Mouse (Mus musculus) spleen, adult 2 months (tissue): ENCODE measurements at regions not wholly inside any gene's neighbourhood (a gene's known extent, or its start where the extent isn't known, plus 50 kb on each side); places are given as distances from the start of the nearest gene placed in this dataset.
A peak's percentile ranks its signal among the peaks of the same experiment; 100 is the strongest.

ENCODE experiments used
- DNase-seq, 2 experiments: peaks; one replicate each; pipeline versions ENCODE4 v3.0.0 to v3.0.0-alpha.2; 2012 to 2021; ENCODE audit warnings: low spot score in 2 of 2, low read depth in 1 of 2
- H3K27ac ChIP-seq: fragments of 200-500 bp; 2 replicates; pipeline ENCODE4 v1.5.1; 2012; ENCODE audit warnings: low read length, inconsistent platforms; ENCODE audit not compliant: insufficient read depth
- H3K27me3 ChIP-seq: fragments of 200-500 bp; 2 replicates; pipeline ENCODE4 v1.6.1; 2012; ENCODE audit warnings: mild to moderate bottlenecking, moderate library complexity, low read length, inconsistent platforms; ENCODE audit not compliant: control insufficient read depth, insufficient read depth
- H3K36me3 ChIP-seq: fragments of 200-500 bp; 2 replicates; pipeline ENCODE4 v1.6.1; 2012; ENCODE audit warnings: mild to moderate bottlenecking, low read length, inconsistent platforms; ENCODE audit not compliant: control insufficient read depth, insufficient read depth
- H3K4me1 ChIP-seq: fragments of 200-500 bp; 2 replicates; pipeline ENCODE4 v1.6.1; 2011; ENCODE audit warnings: inconsistent platforms; ENCODE audit not compliant: control insufficient read depth, insufficient read depth, insufficient read length
- H3K4me3 ChIP-seq: fragments of 200-500 bp; 2 replicates; pipeline ENCODE4 v1.5.1; 2011; ENCODE audit warnings: mild to moderate bottlenecking, inconsistent platforms; ENCODE audit not compliant: insufficient read depth, insufficient read length; ENCODE audit errors: extremely low read depth
- CTCF ChIP-seq: fragments of 200-500 bp; IDR thresholded peaks from 2 replicates; pipeline ENCODE4 v1.5.1; 2011; ENCODE audit warnings: mild to moderate bottlenecking, inconsistent platforms; ENCODE audit not compliant: insufficient read depth, insufficient read length, insufficient replicate concordance; ENCODE audit errors: extremely low read depth
- POLR2A ChIP-seq: fragments of 200-500 bp; IDR thresholded peaks from 2 replicates; pipeline ENCODE4 v1.6.1; 2011; ENCODE audit warnings: low read depth, low read length, inconsistent platforms
- WGBS: fragments of 180-500 bp; shearing (Covaris S2); methylation state at CpG from one replicate; pipeline ENCODE4 v1.1.7; 2018; 5-methylcytosine and 5-hydroxymethylcytosine counted together

DNA sequence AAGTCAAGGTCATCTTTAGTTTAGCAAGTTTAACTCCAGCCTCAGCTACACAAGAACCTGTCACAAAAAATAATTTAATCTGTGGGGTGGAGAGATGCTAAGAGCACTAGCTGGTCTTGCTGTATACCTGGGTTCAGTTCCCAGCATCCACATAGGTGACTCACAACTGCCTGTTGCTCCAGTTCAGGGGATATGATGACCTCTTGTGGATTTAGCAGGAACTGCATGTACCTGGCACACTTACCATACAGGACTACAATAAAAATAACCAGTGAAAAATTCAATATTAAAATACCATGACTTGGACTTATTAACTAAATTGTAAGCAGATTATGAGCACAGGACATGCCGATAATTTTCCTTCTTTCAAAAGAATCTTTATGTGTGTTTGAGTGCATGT lies 206.1 kb upstream of the Bmper start:
- no peak overlapping the region for H3K4me3 ChIP-seq
- WGBS, result 98% methylated on average over 1 of the region's 1 CpGs
- no peak for TF ChIP-seq CTCF
- no peak for TF ChIP-seq POLR2A
- H3K4me1 ChIP-seq, result no peaks in the 10 kb centered on the region
- DNase-seq, result no peak
- no peaks in the 10 kb centered on the region for H3K27me3 ChIP-seq
- no peaks in the 10 kb centered on the region for H3K36me3 ChIP-seq
- no peak overlapping the region for H3K27ac ChIP-seq

DNA sequence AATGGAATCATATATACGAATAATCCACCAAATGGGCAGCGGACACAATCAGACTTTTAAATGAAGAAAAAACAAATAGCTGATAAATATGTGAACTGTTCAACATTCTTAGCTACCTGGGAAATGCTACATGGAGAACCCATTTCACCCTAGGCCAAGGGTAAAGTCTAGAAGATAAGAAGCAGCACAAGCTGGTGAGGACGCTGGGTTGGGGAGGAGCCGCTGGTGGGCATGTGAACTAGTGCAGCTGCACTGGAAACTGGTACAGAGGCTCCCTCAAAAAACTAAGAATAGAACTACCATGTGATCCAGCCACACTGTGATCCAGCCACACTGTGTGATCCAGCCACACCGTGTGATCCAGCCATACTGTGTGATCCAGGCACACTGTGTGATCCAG lies 198.8 kb upstream of the Bmper start:
- Histone ChIP-seq H3K27ac (no peak overlapping the region), H3K4me1 (no peaks in the 10 kb centered on the region), H3K4me3 (no peak overlapping the region), H3K27me3 (no peaks in the 10 kb centered on the region), H3K36me3 (no peaks in the 10 kb centered on the region)
- no peak for TF ChIP-seq POLR2A
- no peak for TF ChIP-seq CTCF
- WGBS, result 90% methylated on average over 5 of the region's 5 CpGs
- no peak for DNase-seq

DNA sequence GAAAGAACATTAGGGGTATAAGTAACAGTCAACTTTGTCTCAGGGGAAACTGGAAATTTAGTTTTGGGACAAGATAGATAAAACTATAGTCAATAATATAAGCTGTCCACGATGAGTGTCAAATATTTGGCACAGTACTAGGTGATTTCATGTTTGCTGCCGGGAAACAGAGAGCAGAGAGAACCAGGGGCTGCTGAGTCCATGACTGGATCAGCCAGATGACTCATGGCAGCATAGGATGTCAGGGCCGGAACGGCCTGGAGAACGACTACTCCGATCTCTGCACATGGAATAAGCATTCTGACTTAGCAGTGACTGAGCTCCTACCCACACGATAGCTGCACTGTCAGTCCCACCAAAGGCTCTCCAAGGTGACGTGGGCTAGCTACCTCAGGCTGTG lies 197.6 kb upstream of the Bmper start:
- TF ChIP-seq CTCF (no peak), POLR2A (no peak)
- Histone ChIP-seq H3K27ac (no peak overlapping the region), H3K4me1 (no peaks in the 10 kb centered on the region), H3K36me3 (no peaks in the 10 kb centered on the region), H3K4me3 (no peak overlapping the region), H3K27me3 (no peaks in the 10 kb centered on the region)
- DNase-seq, result no peak
- WGBS, result 95% methylated on average over 8 of the region's 8 CpGs

DNA sequence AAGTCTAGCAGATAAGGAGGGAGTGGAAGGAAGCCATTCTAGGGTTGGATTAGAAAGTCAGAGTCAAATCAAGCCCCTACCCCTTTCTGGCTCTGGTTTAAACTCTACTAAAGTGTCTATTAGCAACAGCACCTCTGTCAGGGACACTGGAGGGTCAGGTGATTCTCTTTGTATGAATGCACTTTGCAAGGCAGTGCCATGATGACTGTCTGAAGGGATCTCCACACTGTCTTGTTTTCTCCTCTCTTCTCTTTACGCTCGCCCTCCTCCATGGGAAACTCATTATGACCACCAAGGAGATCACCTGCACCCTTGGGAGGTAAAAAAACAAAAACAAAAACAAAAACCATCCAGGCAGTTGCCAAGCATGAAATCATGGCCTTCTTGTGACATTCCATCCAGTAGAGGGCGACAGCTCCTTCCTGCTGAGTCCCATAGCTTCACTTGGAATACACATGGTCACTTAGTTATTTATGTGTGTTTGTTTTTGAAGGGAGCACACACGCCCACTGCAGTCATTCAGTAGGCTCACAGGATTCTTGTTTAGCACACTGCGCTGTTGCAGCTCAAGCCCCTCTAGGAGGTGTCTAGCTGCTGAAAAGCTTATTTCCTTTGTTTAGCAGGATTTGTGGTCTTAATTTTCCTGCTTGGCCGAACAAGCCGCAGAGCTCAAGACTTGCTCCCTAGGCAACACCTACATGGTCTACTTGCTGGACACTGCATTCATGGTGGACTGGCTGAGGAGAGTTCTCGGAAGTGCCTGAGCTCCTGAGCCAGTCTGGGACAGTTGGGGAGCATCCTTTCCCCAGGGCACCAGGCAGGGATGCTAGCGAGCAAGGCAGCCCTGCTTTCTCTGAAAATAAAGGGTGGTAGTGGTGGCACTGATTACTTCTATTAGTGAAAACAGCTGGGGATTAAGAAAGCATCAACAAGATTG lies 195.2 kb upstream of the Bmper start:
- peak in 1 of 2 experiments; percentile 29 for DNase-seq
- 60% methylated on average over 9 of the region's 9 CpGs for WGBS
- Histone ChIP-seq H3K36me3 (no peaks in the 10 kb centered on the region), H3K27me3 (no peaks in the 10 kb centered on the region), H3K27ac (no peak overlapping the region), H3K4me1 (no peaks in the 10 kb centered on the region), H3K4me3 (no peak overlapping the region)
- TF ChIP-seq CTCF, result no peak
- no peak for TF ChIP-seq POLR2A

DNA sequence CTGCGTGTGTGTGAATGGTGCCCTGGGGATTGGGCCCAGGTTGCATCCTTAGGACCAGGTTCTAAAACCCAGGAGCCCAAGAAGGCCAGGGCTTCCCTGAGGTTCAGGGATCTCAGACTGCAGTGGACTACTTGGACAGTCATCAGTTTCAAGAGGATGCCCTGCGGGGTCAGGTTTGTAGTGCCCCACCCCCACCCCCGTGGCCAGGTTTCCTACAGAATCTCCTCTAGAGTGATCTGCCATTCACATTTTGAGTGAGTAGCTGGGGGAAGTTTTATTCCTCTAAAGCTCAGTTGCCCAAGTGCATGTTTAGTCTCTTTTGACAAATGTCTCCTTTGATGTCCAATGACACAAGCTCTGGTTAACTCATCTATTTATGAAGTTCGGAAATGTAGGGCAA lies 193.5 kb upstream of the Bmper start:
- no peak for DNase-seq
- WGBS, result 82% methylated on average over 4 of the region's 4 CpGs
- TF ChIP-seq POLR2A (no peak), CTCF (no peak)
- no peaks in the 10 kb centered on the region for H3K36me3 ChIP-seq
- no peaks in the 10 kb centered on the region for H3K4me1 ChIP-seq
- H3K4me3 ChIP-seq, result no peak overlapping the region
- no peak overlapping the region for H3K27ac ChIP-seq
- H3K27me3 ChIP-seq, result no peaks in the 10 kb centered on the region

DNA sequence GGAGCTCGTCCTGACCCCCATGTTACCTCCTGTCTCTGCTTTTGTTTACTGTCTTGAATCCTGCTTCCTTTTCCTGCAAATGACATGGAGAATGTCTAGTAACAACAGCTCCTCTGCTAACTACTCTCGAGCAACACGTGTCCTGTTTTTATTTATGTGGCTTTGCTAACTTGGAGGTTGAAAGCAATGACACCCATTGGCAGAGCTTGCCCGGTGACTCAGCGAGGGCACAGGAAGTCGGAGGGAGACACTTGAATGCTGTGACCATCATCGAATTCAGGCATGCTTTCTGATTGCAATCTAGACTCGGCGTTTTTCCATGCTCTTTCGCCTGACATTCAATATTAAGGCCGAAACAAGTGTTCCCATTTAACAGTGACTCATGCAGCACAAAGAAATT lies 192.7 kb upstream of the Bmper start:
- no peaks in the 10 kb centered on the region for H3K36me3 ChIP-seq
- H3K4me3 ChIP-seq, result no peak overlapping the region
- no peak for TF ChIP-seq POLR2A
- TF ChIP-seq CTCF, result no peak
- DNase-seq, result no peak
- no peak overlapping the region for H3K27ac ChIP-seq
- no peaks in the 10 kb centered on the region for H3K27me3 ChIP-seq
- 32% methylated on average over 11 of the region's 11 CpGs for WGBS
- H3K4me1 ChIP-seq, result no peaks in the 10 kb centered on the region

DNA sequence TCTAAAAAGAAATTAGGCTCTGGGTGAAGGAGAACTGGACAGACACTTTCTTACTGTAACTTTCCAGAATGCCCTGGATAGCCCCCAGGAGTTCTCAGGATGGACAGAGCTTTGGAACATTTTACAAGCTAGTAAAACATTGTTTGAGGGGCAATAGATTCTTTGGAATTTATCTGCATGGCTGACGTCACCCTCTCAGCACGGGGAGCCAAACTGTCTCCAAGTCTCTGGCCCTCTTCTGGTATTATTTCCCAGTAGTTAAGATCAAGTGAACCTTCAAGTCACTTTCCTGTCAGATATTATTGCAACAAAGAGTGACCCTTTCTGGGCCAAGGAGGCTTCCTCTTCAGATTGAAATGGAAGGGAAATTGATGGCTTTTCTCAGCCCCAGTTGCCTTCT lies 192.3 kb upstream of the Bmper start:
- no peak for DNase-seq
- no peak overlapping the region for H3K4me3 ChIP-seq
- TF ChIP-seq CTCF (no peak), POLR2A (no peak)
- no peaks in the 10 kb centered on the region for H3K27me3 ChIP-seq
- no peaks in the 10 kb centered on the region for H3K4me1 ChIP-seq
- 63% methylated on average over 2 of the region's 2 CpGs for WGBS
- no peaks in the 10 kb centered on the region for H3K36me3 ChIP-seq
- H3K27ac ChIP-seq, result no peak overlapping the region

DNA sequence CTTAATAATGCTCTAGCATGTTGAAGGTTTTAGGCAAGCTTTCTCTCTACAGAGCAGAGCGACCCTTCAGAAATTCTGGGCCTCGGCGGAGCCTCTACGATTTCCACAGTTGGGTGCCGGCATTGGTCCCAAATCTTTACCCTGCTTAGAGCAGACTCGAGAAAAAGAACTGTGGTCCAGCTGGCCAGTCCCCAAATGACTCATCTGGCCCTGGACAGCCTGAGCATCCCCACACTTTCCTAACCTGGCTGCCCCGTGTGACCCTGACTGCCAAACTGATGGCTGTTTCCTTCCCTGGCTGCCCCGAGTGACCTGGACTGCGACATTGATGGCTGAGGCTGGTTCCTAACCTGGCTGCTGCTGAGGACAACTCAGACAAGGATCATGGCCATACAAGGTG lies 191.0 kb upstream of the Bmper start:
- whole genome bisulfite sequencing, result 87% methylated on average over 9 of the region's 9 CpGs
- no peaks in the 10 kb centered on the region for H3K27me3 ChIP-seq
- no peak for DNase-seq
- no peak overlapping the region for H3K4me3 ChIP-seq
- no peaks in the 10 kb centered on the region for H3K36me3 ChIP-seq
- TF ChIP-seq CTCF (no peak), POLR2A (no peak)
- H3K27ac ChIP-seq, result no peak overlapping the region
- no peaks in the 10 kb centered on the region for H3K4me1 ChIP-seq
